Mouse (Mus musculus) limb, embryonic 15.5 days (tissue): ENCODE measurements around the gene Gata1. TPM values are rescaled to one million over a fixed set of nuclear protein-coding genes. Genes with fewer than 3 reads are reported as not detected.
"Not testable (repeated sequence)": the region's sequence is repeated elsewhere in the genome, so short reads cannot be mapped to it uniquely, and the experiment has no call there.

Experiments used
- ATAC-seq: fragments of 200-750 bp; cut with Nextera tagmentation; 2 replicates; pipeline ENCODE4 v1.8.0; 2017; ENCODE audit warnings: low read depth, moderate TSS enrichment; ENCODE audit not compliant: insufficient number of reproducible peaks, low FRiP score, low TSS enrichment
- H3K27ac ChIP-seq: fragments of 300-500 bp; sonication (generic); 2 replicates; pipeline ENCODE4 v1.5.1; 2015; ENCODE audit warnings: moderate library complexity, mild to moderate bottlenecking, inconsistent platforms
- H3K27me3 ChIP-seq: fragments of 300-500 bp; sonication (generic); 2 replicates; pipeline ENCODE4 v1.6.1; 2015; ENCODE audit warnings: inconsistent platforms
- H3K36me3 ChIP-seq: fragments of 300-500 bp; sonication (generic); 2 replicates; pipeline ENCODE4 v1.6.1; 2015; ENCODE audit warnings: inconsistent platforms
- H3K4me1 ChIP-seq: fragments of 300-500 bp; sonication (generic); 2 replicates; pipeline ENCODE4 v1.6.1; 2015; ENCODE audit warnings: inconsistent platforms
- H3K4me2 ChIP-seq: fragments of 300-500 bp; sonication (generic); 2 replicates; pipeline ENCODE4 v1.6.1; 2015; ENCODE audit warnings: mild to moderate bottlenecking, inconsistent platforms
- H3K4me3 ChIP-seq: fragments of 300-500 bp; sonication (generic); 2 replicates; pipeline ENCODE4 v1.5.1; 2015; ENCODE audit warnings: mild to moderate bottlenecking, inconsistent platforms
- H3K9ac ChIP-seq: fragments of 300-500 bp; sonication (generic); 2 replicates; pipeline ENCODE4 v1.6.1; 2015; ENCODE audit warnings: inconsistent platforms
- H3K9me3 ChIP-seq: fragments of 300-500 bp; sonication (generic); 2 replicates; pipeline ENCODE4 v1.6.1; 2016; ENCODE audit warnings: inconsistent platforms
- WGBS: fragments of 180-500 bp; shearing (Covaris S2); methylation state at CpG from one replicate; pipeline ENCODE4 v1.1.7; 2015; 5-methylcytosine and 5-hydroxymethylcytosine counted together
- polyA plus RNA-seq: library from polyadenylated mRNA; unstranded; fragments of >200 nt; fragmentation: Nextera tagmentation; extraction: Ambion mirVana; gene quantifications from 2 replicates; pipeline ENCODE4 v1.2.1, GENCODE M21; 2015

Gata1 gene
- 2.1 and 2.9 TPM in 2 replicates for polyA plus RNA-seq

GRCm38 (mm10) chrX:7977892-7978291, at the start of gene Gata1:
Gata1 (minus strand) TSS chrX:7978071.
- H3K9me3 ChIP-seq = no peaks in the 10 kb centered on the region
- 92% methylated on average over 11 of the region's 11 CpGs for whole genome bisulfite sequencing
- no peak within 1 kb of the TSS for H3K9ac ChIP-seq
- no peaks in the 10 kb centered on the region for H3K36me3 ChIP-seq
- no peak within 1 kb of the TSS for H3K27ac ChIP-seq
- ATAC-seq = no peak
- no peaks in the 10 kb centered on the region for H3K27me3 ChIP-seq
- no peak within 1 kb of the TSS for H3K4me3 ChIP-seq
- H3K4me2 ChIP-seq = no peak within 1 kb of the TSS
- H3K4me1 ChIP-seq = no peaks in the 10 kb centered on the region

- no peak overlapping the region for H3K4me3 ChIP-seq
- no peaks in the 10 kb centered on the region for H3K27me3 ChIP-seq
- H3K4me2 ChIP-seq = no peak overlapping the region
- no peaks in the 10 kb centered on the region for H3K4me1 ChIP-seq
- no peak for ATAC-seq
- 58% methylated on average over 4 of the region's 4 CpGs for WGBS
- H3K27ac ChIP-seq = no peak overlapping the region
- H3K36me3 ChIP-seq = no peaks in the 10 kb centered on the region
- H3K9me3 ChIP-seq = no peaks in the 10 kb centered on the region
- H3K9ac ChIP-seq = no peak overlapping the region
Observed at GRCm38 (mm10) chrX:8026811-8027210, 48.9 kb upstream of the Gata1 start.

GRCm38 (mm10) chrX:8024795-8025194, 46.9 kb upstream of the Gata1 start:
- no peak for ATAC-seq
- Histone ChIP-seq H3K36me3 (no peaks in the 10 kb centered on the region), H3K27me3 (no peaks in the 10 kb centered on the region), H3K4me3 (no peak overlapping the region), H3K9me3 (no peaks in the 10 kb centered on the region), H3K9ac (no peak overlapping the region), H3K4me1 (no peaks in the 10 kb centered on the region), H3K4me2 (no peak overlapping the region), H3K27ac (no peak overlapping the region)
- 73% methylated on average over 2 of the region's 2 CpGs for WGBS

DNA sequence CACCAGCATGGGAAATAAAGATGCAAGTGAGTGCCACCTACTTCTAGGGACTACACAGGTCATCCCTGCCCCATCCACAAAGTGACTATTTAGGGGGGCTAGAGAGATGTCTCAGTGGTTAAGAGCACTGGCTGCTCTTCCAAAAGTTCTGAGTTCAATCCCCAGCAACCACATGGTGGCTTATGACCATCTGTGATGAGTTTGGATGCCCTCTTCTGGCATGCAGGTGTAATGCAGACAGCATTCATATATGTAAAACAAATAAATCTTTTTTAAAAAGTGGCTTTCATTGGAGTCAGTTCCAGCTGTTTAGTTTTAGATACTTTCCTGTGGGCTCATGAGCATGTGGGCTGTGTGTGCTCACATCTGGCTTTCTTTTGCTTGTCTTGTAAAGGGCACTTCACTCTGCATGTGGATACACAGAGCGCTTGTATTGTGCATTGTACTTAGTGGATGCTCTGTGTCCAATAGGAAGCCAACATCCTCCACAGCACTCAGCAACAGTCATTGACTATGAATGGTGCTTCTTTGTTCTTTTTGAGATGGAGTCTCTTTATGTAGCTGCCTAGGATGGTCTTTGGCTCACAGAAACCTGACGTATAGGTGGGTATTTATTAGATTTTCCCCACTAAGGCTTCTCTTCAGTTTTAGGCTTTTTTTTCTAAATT, 42.4 kb upstream of the Gata1 start:
- 70% methylated on average over 2 of the region's 2 CpGs for WGBS
- Histone ChIP-seq H3K9me3 (no peaks in the 10 kb centered on the region), H3K27me3 (no peaks in the 10 kb centered on the region), H3K4me2 (no peak overlapping the region), H3K27ac (no peak overlapping the region), H3K4me1 (no peaks in the 10 kb centered on the region), H3K4me3 (no peak overlapping the region), H3K9ac (no peak overlapping the region), H3K36me3 (no peaks in the 10 kb centered on the region)
- ATAC-seq = no peak

DNA sequence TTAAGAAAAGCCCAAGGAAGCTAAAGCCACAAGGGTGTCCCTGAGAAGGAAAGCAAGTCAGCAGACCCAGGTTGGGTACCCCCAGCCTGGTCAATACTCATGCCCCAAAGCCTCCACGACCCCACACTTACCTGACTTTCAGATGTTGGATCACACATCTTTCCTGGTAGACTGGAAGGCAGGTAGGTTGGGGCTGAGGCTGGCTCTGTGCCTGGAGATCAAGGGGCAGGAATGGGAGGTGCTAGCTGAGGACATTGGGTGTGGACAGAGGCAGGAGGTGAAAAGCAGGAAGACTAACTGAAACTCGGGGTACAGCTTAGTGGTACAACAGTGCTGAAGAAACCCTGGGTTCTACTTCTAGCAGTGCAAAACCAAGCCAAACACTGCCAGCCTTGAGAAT, 40.4 kb upstream of the Gata1 start, which contains the start of gene Glod5:
Gene Glod5, minus strand, starts transcription at position 207 of the 400 bp plus-strand sequence.
- Histone ChIP-seq H3K27me3 (no peaks in the 10 kb centered on the region), H3K4me2 (no peak within 1 kb of the TSS), H3K4me3 (no peak within 1 kb of the TSS), H3K9ac (no peak within 1 kb of the TSS), H3K27ac (no peak within 1 kb of the TSS), H3K36me3 (no peaks in the 10 kb centered on the region), H3K4me1 (no peaks in the 10 kb centered on the region), H3K9me3 (no peaks in the 10 kb centered on the region)
- 55% methylated on average over 2 of the region's 2 CpGs for WGBS
- no peak for ATAC-seq

- Histone ChIP-seq H3K36me3 (no peaks in the 10 kb centered on the region), H3K4me1 (no peaks in the 10 kb centered on the region), H3K9ac (no peak overlapping the region), H3K9me3 (no peaks in the 10 kb centered on the region), H3K27me3 (no peaks in the 10 kb centered on the region), H3K27ac (no peak overlapping the region), H3K4me3 (no peak overlapping the region), H3K4me2 (no peak overlapping the region)
- ATAC-seq = no peak
- 11% methylated on average over 5 of the region's 5 CpGs for WGBS
Observed at GRCm38 (mm10) chrX:8017142-8017541, 39.3 kb upstream of the Gata1 start.

DNA sequence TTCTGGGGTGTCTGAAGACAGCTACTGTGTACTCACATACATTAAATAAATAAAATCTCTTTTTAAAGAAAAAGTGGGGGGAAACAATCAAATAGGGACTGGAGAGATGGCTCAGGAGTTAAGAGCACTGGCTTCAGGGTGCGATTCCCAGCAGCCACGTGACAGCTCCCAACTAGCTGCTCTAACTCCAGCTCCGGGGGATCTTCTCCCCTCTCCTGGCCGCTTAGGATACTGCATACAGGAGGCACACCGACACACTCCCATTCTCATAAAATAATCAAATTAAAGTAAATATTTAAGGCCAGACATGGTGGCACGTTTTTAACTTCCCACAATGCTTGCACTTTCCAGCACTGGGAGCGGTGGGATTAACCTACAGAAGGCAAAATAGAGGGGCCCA, 37.8 kb upstream of the Gata1 start:
- not testable (repeated sequence) for H3K27ac ChIP-seq, H3K4me2 ChIP-seq, H3K4me3 ChIP-seq, H3K9ac ChIP-seq, H3K27me3 ChIP-seq, H3K36me3 ChIP-seq, ATAC-seq, H3K9me3 ChIP-seq, H3K4me1 ChIP-seq
- WGBS = 18% methylated on average over 7 of the region's 7 CpGs

- H3K27ac ChIP-seq = no peak overlapping the region
- H3K27me3 ChIP-seq = no peaks in the 10 kb centered on the region
- no peaks in the 10 kb centered on the region for H3K9me3 ChIP-seq
- no peak overlapping the region for H3K9ac ChIP-seq
- no peak overlapping the region for H3K4me3 ChIP-seq
- H3K36me3 ChIP-seq = no peaks in the 10 kb centered on the region
- H3K4me2 ChIP-seq = no peak overlapping the region
- WGBS = 53% methylated on average over 7 of the region's 8 CpGs
- no peak for ATAC-seq
- no peaks in the 10 kb centered on the region for H3K4me1 ChIP-seq
Observed at GRCm38 (mm10) chrX:8013569-8014314, 35.9 kb upstream of the Gata1 start.

GRCm38 (mm10) chrX:8013157-8013556, 35.3 kb upstream of the Gata1 start:
- Histone ChIP-seq H3K27ac (no peak overlapping the region), H3K4me3 (no peak overlapping the region), H3K4me2 (no peak overlapping the region), H3K36me3 (no peaks in the 10 kb centered on the region), H3K9ac (no peak overlapping the region), H3K9me3 (no peaks in the 10 kb centered on the region), H3K4me1 (no peaks in the 10 kb centered on the region), H3K27me3 (no peaks in the 10 kb centered on the region)
- WGBS = 10% methylated on average over 2 of the region's 2 CpGs
- no peak for ATAC-seq

DNA sequence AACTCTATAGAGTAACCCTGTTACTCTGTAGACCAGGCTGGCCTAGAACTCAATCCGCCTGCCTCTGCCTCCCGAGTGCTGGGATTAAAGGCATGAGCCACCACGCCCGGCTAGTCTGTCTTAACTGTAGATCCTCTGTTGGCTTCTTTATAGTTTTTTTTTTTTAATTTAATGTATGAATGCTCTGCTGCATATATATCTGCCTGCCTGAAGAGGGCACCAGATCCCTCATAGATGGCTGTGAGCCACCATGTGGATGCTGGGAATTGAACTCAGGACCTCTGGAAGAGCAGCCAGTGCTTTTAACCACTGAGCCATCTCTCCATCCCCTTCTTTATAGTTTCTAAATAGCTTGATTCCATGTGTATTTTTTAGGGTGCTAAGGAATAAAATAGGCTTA, 31.5 kb upstream of the Gata1 start:
- ATAC-seq, H3K4me3 ChIP-seq, H3K27me3 ChIP-seq, H3K4me2 ChIP-seq, H3K9ac ChIP-seq, H3K27ac ChIP-seq, H3K4me1 ChIP-seq, H3K9me3 ChIP-seq, H3K36me3 ChIP-seq: not testable (repeated sequence)
- WGBS = 85% methylated on average over 4 of the region's 4 CpGs

DNA sequence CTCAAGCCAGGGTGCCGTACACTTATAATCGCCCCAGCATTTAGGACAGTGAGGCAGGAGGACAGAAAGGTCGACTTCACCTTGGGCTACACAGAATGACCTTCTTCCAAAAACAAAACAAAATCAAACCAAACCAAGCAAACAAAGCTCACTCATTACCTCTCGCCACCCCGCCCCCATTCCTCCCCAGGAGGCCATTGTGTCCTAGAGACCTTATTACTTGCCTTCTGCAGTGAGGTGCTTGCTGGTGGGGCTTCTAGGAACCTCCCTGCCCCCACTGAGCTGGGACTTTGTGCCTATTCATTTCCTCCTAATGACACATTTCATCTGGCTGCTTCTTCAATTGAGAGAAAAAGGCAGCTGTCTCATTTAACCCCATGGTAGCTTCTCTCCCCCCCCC, 30.7 kb upstream of the Gata1 start:
- no peak overlapping the region for H3K9ac ChIP-seq
- H3K27ac ChIP-seq = no peak overlapping the region
- no peak overlapping the region for H3K4me2 ChIP-seq
- no peaks in the 10 kb centered on the region for H3K36me3 ChIP-seq
- no peak for ATAC-seq
- H3K4me3 ChIP-seq = no peak overlapping the region
- 46% methylated on average over 5 of the region's 5 CpGs for WGBS
- H3K9me3 ChIP-seq = no peaks in the 10 kb centered on the region
- H3K27me3 ChIP-seq = no peaks in the 10 kb centered on the region
- H3K4me1 ChIP-seq = no peaks in the 10 kb centered on the region

- no peak overlapping the region for H3K9ac ChIP-seq
- no peak overlapping the region for H3K27ac ChIP-seq
- no peak overlapping the region for H3K4me2 ChIP-seq
- H3K27me3 ChIP-seq = no peaks in the 10 kb centered on the region
- 46% methylated on average over 4 of the region's 4 CpGs for WGBS
- no peaks in the 10 kb centered on the region for H3K9me3 ChIP-seq
- H3K4me1 ChIP-seq = no peaks in the 10 kb centered on the region
- no peak overlapping the region for H3K4me3 ChIP-seq
- no peaks in the 10 kb centered on the region for H3K36me3 ChIP-seq
- ATAC-seq = no peak
Observed at GRCm38 (mm10) chrX:8002971-8003370, 25.1 kb upstream of the Gata1 start.
